ENCODE assay signal across 10 mouse cellular contexts in genomic region chr3:52605261-52605771, GRCm38 (mm10).
DNase-seq lines count a peak whose midpoint lies in the region; ATAC-seq and TF ChIP-seq lines count a peak whose summit lies in the region.
"Had no signal": no experiment of that assay in that cellular context is flagged by ENCODE, and none has a peak within 500 bp of the region (broad histone marks: within the 10 kb centered on the region; RNA-seq: fewer than 3 reads in every experiment).

No protein-coding gene starts in this region.

- TF ChIP-seq EP300 in ES-Bruce4 (IDR thresholded peaks at IDR 0.05; ENCODE audit: insufficient read depth, low read depth, low read length) = peak; percentile 58; the same call in 1 of the 2 replicates

- H3K9ac ChIP-seq in ES-Bruce4 (ENCODE audit: low read depth, poor library complexity, severe bottlenecking) = no peak overlapping the region
- no peak overlapping the region for H3K9ac ChIP-seq in forebrain, embryonic 12.5 days
- H3K9ac ChIP-seq in hindbrain, postnatal 0 days (replicated peaks; ENCODE audit: low read length) = no peak overlapping the region
- H3K9ac ChIP-seq: stomach, embryonic 15.5 days had no signal

- peak; percentile 84; the same call in 1 of the 2 replicates for ATAC-seq in forebrain, embryonic 12.5 days (ENCODE audit: low FRiP score)
- ATAC-seq in hindbrain, postnatal 0 days = peak; percentile 59; the same call in 1 of the 2 replicates

- peaks cover 2% of the 10 kb centered on the region for H3K4me1 ChIP-seq in ES-Bruce4 (ENCODE audit: control insufficient read depth, insufficient read depth, low read length)
- peaks cover 10% of the 10 kb centered on the region for H3K4me1 ChIP-seq in forebrain, embryonic 12.5 days
- no peaks in the 10 kb centered on the region for H3K4me1 ChIP-seq in hindbrain, postnatal 0 days (ENCODE audit: insufficient read depth, low read length)

- peak; percentile 30 for DNase-seq in gastrocnemius, adult 18-20 months (ENCODE audit: low spot score)
- DNase-seq in gastrocnemius, adult 8-10 months (ENCODE audit: low spot score in 2 of 2) = no peak
- DNase-seq in hindbrain, postnatal 0 days (ENCODE audit: low spot score) = peak; percentile 41
- DNase-seq in c-Kit-positive CD71-positive TER-119-positive erythroid progenitor cells, embryonic 14.5 days (ENCODE audit: low spot score) = no peak
- DNase-seq in right cerebral cortex, postnatal 10 days (ENCODE audit: low spot score in 2 of 2) = no peak
- no peak for DNase-seq in lung, adult 18-20 months
- DNase-seq: lung, adult 2 months had no signal

- H3K4me2 ChIP-seq in forebrain, embryonic 12.5 days = no peak overlapping the region
- H3K4me2 ChIP-seq in hindbrain, postnatal 0 days (ENCODE audit: low read depth, low read length) = no peak overlapping the region
- H3K4me2 ChIP-seq: stomach, embryonic 15.5 days had no signal

- H3K36me3 ChIP-seq in ES-Bruce4 (ENCODE audit: control insufficient read depth, insufficient read depth, low read length, poor library complexity, severe bottlenecking) = no peaks in the 10 kb centered on the region
- no peaks in the 10 kb centered on the region for H3K36me3 ChIP-seq in forebrain, embryonic 12.5 days (replicated peaks)
- no peaks in the 10 kb centered on the region for H3K36me3 ChIP-seq in hindbrain, postnatal 0 days (ENCODE audit: insufficient read depth, low read length)
- H3K36me3 ChIP-seq: stomach, embryonic 15.5 days had no signal

- no peak for TF ChIP-seq CTCF in ES-Bruce4 (IDR thresholded peaks at IDR 0.05; ENCODE audit: low read depth, low read length)
- no peak for TF ChIP-seq CTCF in hindbrain, postnatal 0 days (IDR thresholded peaks at IDR 0.05; ENCODE audit: low read depth)

- H3K27me3 ChIP-seq in ES-Bruce4 (ENCODE audit: control insufficient read depth, insufficient read depth, low read length, poor library complexity, severe bottlenecking) = no peaks in the 10 kb centered on the region; the same call in 1 of the 2 replicates
- 0 out of 2 replicates have a peak, but pooled peaks cover 3% of the 10 kb centered on the region for H3K27me3 ChIP-seq in forebrain, embryonic 12.5 days
- H3K27me3 ChIP-seq in hindbrain, postnatal 0 days (ENCODE audit: insufficient read depth, low read length) = no peaks in the 10 kb centered on the region
- H3K27me3 ChIP-seq: stomach, embryonic 15.5 days had no signal

- 30% methylated on average over 6 of the region's 6 CpGs for WGBS in forebrain, embryonic 12.5 days
- 42% methylated on average over 6 of the region's 6 CpGs for WGBS in hindbrain, postnatal 0 days

- H3K9me3 ChIP-seq in ES-Bruce4 (replicated peaks; ENCODE audit: control insufficient read depth, insufficient read depth, low read length, poor library complexity, severe bottlenecking) = no peaks in the 10 kb centered on the region
- no peaks in the 10 kb centered on the region for H3K9me3 ChIP-seq in forebrain, embryonic 12.5 days
- H3K9me3 ChIP-seq in hindbrain, postnatal 0 days (ENCODE audit: low read length) = no peaks in the 10 kb centered on the region
- H3K9me3 ChIP-seq: stomach, embryonic 15.5 days had no signal

- TF ChIP-seq POLR2A in ES-Bruce4 (IDR thresholded peaks at IDR 0.05; ENCODE audit: insufficient read depth, low read length) = no peak

- no peak overlapping the region for H3K27ac ChIP-seq in ES-Bruce4 (ENCODE audit: insufficient read depth, low read length)
- 0 out of 2 replicates have a peak overlapping the region, but pooled peaks have one; percentile 31 for H3K27ac ChIP-seq in forebrain, embryonic 12.5 days
- no peak overlapping the region for H3K27ac ChIP-seq in hindbrain, postnatal 0 days
- H3K27ac ChIP-seq: stomach, embryonic 15.5 days had no signal

- no peak overlapping the region for H3K4me3 ChIP-seq in ES-Bruce4 (ENCODE audit: low read depth, low read length)
- H3K4me3 ChIP-seq in forebrain, embryonic 12.5 days (replicated peaks) = no peak overlapping the region
- no peak overlapping the region for H3K4me3 ChIP-seq in hindbrain, postnatal 0 days (ENCODE audit: low read length)
- H3K4me3 ChIP-seq: stomach, embryonic 15.5 days had no signal

Comparison
In these comparisons a context has a peak if more than half of its experiments do, and no peak if none do; other contexts are left out.
1. DNase-seq: peak in gastrocnemius, adult 18-20 months (single experiment) and hindbrain, postnatal 0 days (single experiment); none in gastrocnemius, adult 8-10 months (0 of 2), c-Kit-positive CD71-positive TER-119-positive erythroid progenitor cells, embryonic 14.5 days (single experiment), right cerebral cortex, postnatal 10 days (0 of 2) and lung, adult 18-20 months (0 of 2).